Comparison of ENCODE assay signal across 11 mouse cellular contexts in the genomic region with DNA sequence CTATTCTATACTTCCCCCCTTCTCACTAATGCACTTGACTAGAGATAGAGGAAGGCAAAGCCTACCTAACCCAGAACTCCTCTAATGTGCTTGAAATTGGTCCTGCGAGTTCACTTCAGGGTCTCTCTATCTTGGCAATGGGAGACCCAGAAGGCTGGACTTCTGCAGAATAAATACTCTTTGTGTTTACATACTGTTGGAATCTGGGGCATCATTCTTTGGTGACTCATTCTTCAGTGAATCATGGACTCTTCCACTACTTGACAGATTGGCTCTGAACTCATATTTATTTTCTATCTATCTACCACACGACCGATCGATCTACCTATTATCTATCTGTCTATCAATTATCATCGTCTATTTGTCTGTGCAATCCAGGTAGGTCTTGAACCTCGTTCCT. TPM values are rescaled to one million over a fixed set of nuclear protein-coding genes. Genes with fewer than 3 reads are reported as not detected.
DNase-seq lines count a peak whose midpoint lies in the region; ATAC-seq lines count a peak whose summit lies in the region.
"Had no signal": no experiment of that assay in that cellular context is flagged by ENCODE, and none has a peak within 500 bp of the region (broad histone marks: within the 10 kb centered on the region; RNA-seq: fewer than 3 reads in every experiment).

No protein-coding gene starts in this region.

- H3K4me3 ChIP-seq in heart, embryonic 15.5 days, result peak overlapping the region; percentile 57; the same call in 1 of the 2 replicates
- peak overlapping the region; percentile 53; the same call in 1 of the 2 replicates for H3K4me3 ChIP-seq in hindbrain, embryonic 14.5 days (replicated peaks; ENCODE audit: low read length)
- peak overlapping the region; percentile 65; the same call in 1 of the 2 replicates for H3K4me3 ChIP-seq in midbrain, embryonic 12.5 days

- H3K4me2 ChIP-seq in heart, embryonic 15.5 days, result peak overlapping the region; percentile 71
- peak overlapping the region; percentile 63 for H3K4me2 ChIP-seq in hindbrain, embryonic 14.5 days (replicated peaks)
- peak overlapping the region; percentile 62 for H3K4me2 ChIP-seq in midbrain, embryonic 12.5 days (replicated peaks)

- no peaks in the 10 kb centered on the region for H3K9me3 ChIP-seq in heart, embryonic 15.5 days (replicated peaks)
- H3K9me3 ChIP-seq in hindbrain, embryonic 14.5 days (ENCODE audit: control insufficient read depth, low read length), result no peaks in the 10 kb centered on the region
- H3K9me3 ChIP-seq in midbrain, embryonic 12.5 days, result no peaks in the 10 kb centered on the region

- 91% methylated on average over 6 of the region's 6 CpGs for WGBS in heart, embryonic 15.5 days
- 94% methylated on average over 6 of the region's 6 CpGs for WGBS in hindbrain, embryonic 14.5 days
- WGBS in midbrain, embryonic 12.5 days, result 95% methylated on average over 6 of the region's 6 CpGs

- intact Hi-C loops in heart, postnatal 36 days (cut with DNase I), result loop anchor here (2.0 to 5.0 kb wide), 2 partner anchors 33 to 495 kb away; partner anchors contain the start of genes Cryz and Tyw3

- H3K36me3 ChIP-seq in heart, embryonic 15.5 days, result peaks cover 17% of the 10 kb centered on the region
- H3K36me3 ChIP-seq in hindbrain, embryonic 14.5 days (replicated peaks; ENCODE audit: control insufficient read depth, insufficient read depth), result peaks cover 18% of the 10 kb centered on the region
- H3K36me3 ChIP-seq in midbrain, embryonic 12.5 days, result peaks cover 9% of the 10 kb centered on the region

- ATAC-seq in heart, embryonic 15.5 days (replicated peaks; ENCODE audit: insufficient number of reproducible peaks, insufficient read depth, low FRiP score, low read depth), result no peak
- ATAC-seq in hindbrain, embryonic 14.5 days (ENCODE audit: low FRiP score), result no peak
- no peak for ATAC-seq in midbrain, embryonic 12.5 days (ENCODE audit: low FRiP score, low read depth)

- no peak overlapping the region for H3K9ac ChIP-seq in heart, embryonic 15.5 days
- no peak overlapping the region for H3K9ac ChIP-seq in hindbrain, embryonic 14.5 days
- H3K9ac ChIP-seq in midbrain, embryonic 12.5 days (replicated peaks), result no peak overlapping the region

- no peaks in the 10 kb centered on the region; the same call in 1 of the 2 replicates for H3K4me1 ChIP-seq in heart, embryonic 15.5 days (replicated peaks)
- H3K4me1 ChIP-seq in hindbrain, embryonic 14.5 days (replicated peaks; ENCODE audit: control insufficient read depth, insufficient read depth, low read length), result peaks cover 14% of the 10 kb centered on the region; the same call in 1 of the 2 replicates
- H3K4me1 ChIP-seq in midbrain, embryonic 12.5 days, result no peaks in the 10 kb centered on the region

- no peaks in the 10 kb centered on the region for H3K27me3 ChIP-seq in heart, embryonic 15.5 days
- H3K27me3 ChIP-seq in hindbrain, embryonic 14.5 days (ENCODE audit: control insufficient read depth, insufficient read depth, low read length), result no peaks in the 10 kb centered on the region
- no peaks in the 10 kb centered on the region for H3K27me3 ChIP-seq in midbrain, embryonic 12.5 days

- H3K27ac ChIP-seq in heart, embryonic 15.5 days, result no peak overlapping the region
- H3K27ac ChIP-seq in hindbrain, embryonic 14.5 days, result no peak overlapping the region
- H3K27ac ChIP-seq in midbrain, embryonic 12.5 days (replicated peaks), result no peak overlapping the region

- no peak for DNase-seq in heart, postnatal 36 days
- DNase-seq in Muller cell, postnatal 12 days (ENCODE audit: inconsistent ontology term), result peak; percentile 75
- no peak for DNase-seq in hindbrain, embryonic 14.5 days (ENCODE audit: low spot score)
- DNase-seq in frontal cortex, postnatal 14 days (ENCODE audit: low spot score in 2 of 2), result no peak
- DNase-seq in spleen, adult 18-20 months, result no peak
- no peak for DNase-seq in spleen, postnatal 14 days (ENCODE audit: low spot score in 2 of 2)
- DNase-seq: cerebellum, postnatal 10 days; right cerebral cortex, postnatal 14 days had no signal

RNA-seq across cellular contexts. Expression of gene Fpgt, which starts 1.1 kb away (rescaled TPM):
- 11.9 and 12.4 TPM in 2 replicates for polyA plus RNA-seq in heart, embryonic 15.5 days (2015; fragmentation: Nextera tagmentation; extraction: Ambion mirVana)
- 10 to 100 TPM; 11.7 TPM for total RNA-seq in heart, postnatal 36 days (2021)
- 23.4 and 25.8 TPM in 2 replicates for polyA plus RNA-seq in hindbrain, embryonic 14.5 days (2014; fragmentation: Nextera tagmentation; extraction: Ambion mirVana)
- 21.1 and 21.2 TPM in 2 replicates for polyA plus RNA-seq in midbrain, embryonic 12.5 days (2016; fragmentation: Nextera tagmentation; extraction: Ambion mirVana)

RNA-seq across cellular contexts. Expression of gene Lrriq3, which starts 1.2 kb away (rescaled TPM):
- 0.52 and 0.82 TPM in 2 replicates for polyA plus RNA-seq in heart, embryonic 15.5 days (2015; fragmentation: Nextera tagmentation; extraction: Ambion mirVana)
- total RNA-seq in heart, postnatal 36 days (2021), result under 1 TPM; 0.28 to 0.43 TPM
- 1.1 and 1.3 TPM in 2 replicates for polyA plus RNA-seq in hindbrain, embryonic 14.5 days (2014; fragmentation: Nextera tagmentation; extraction: Ambion mirVana)
- polyA plus RNA-seq in midbrain, embryonic 12.5 days (2016; fragmentation: Nextera tagmentation; extraction: Ambion mirVana), result 1.1 and 1.3 TPM in 2 replicates
- polyA plus RNA-seq: large intestine, adult 2 months had no signal

RNA-seq across cellular contexts. Expression of gene Tnni3k, which starts 36.9 kb away (rescaled TPM):
- 53.1 and 63.9 TPM in 2 replicates for polyA plus RNA-seq in heart, embryonic 15.5 days (2015; fragmentation: Nextera tagmentation; extraction: Ambion mirVana)
- total RNA-seq in heart, postnatal 36 days (2021), result 10 to 100 TPM; 81.9 to 83.1 TPM
- polyA plus RNA-seq in hindbrain, embryonic 14.5 days (2014; fragmentation: Nextera tagmentation; extraction: Ambion mirVana), result 0.20 and 0.24 TPM in 2 replicates
- polyA plus RNA-seq in midbrain, embryonic 12.5 days (2016; fragmentation: Nextera tagmentation; extraction: Ambion mirVana), result not detected in 2 replicates

Comparison
In these comparisons a context has a peak if more than half of its experiments do, and no peak if none do; other contexts are left out.
1. RNA of gene Tnni3k, which starts 36.9 kb away (polyA plus RNA-seq): 53.1 to 63.9 TPM in heart, embryonic 15.5 days; 0.20 to 0.24 TPM in hindbrain, embryonic 14.5 days and not detected in midbrain, embryonic 12.5 days; every median in the first group is over 10 times any median in the second.
2. Peak in every context shown above with its lines, with median percentiles within 50 percentile points of each other: H3K4me2 ChIP-seq and H3K4me3 ChIP-seq.